Mouse (Mus musculus): ENCODE measurements around the gene Plagl1.

DNA sequence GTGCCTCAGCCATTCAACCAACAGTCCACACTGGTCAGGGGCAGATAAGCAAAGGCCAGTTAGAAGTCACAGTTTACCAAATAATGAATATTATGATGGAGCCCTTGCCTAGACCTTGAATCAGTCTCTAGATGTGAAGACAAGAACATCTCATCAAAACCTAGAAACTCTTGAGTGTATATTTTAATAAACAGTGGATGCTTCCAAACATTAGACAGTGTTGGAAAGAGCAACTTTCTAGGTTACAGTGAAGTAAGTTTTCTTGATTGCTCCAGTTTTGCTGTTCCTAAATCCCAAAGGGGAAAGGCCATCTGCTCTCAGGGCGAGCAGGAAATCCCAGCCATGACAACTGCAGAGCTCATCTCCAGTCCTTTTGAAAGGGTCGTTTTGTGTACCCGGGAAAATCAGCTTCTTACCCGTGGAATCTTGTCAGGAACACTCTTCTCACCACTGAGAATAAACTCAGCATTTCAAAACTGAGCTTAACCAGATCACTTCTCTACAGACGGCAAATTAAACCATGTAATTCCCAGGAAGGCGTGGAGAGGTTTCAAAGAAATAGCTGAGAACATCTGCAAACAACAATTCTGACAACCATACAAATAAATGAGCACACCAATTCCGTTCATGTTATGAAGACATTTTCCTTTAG lies 117.8 kb downstream of the Plagl1 start, which contains the start of gene Zc2hc1b:
- TF ChIP-seq CTCF (IDR thresholded peaks at IDR 0.05; ENCODE audit: low read depth) (no peak), EP300 (optimal IDR thresholded peaks at IDR 0.05) (no peak)
